Mouse (Mus musculus): ENCODE results near the gene Ddx59. TPM values are rescaled to one million over a fixed set of nuclear protein-coding genes. Genes with fewer than 3 reads are reported as not detected.

Gene Ddx59
- total RNA-seq, 2 experiments from 2014 or later, result 0.58 to 3.9 TPM

- ATAC-seq (replicated peaks; ENCODE audit: low FRiP score, poor library complexity, severe bottlenecking), result peak; percentile 92
Observed at GRCm38 (mm10) chr1:136444555-136445255, 29.6 kb downstream of the Ddx59 start.

GRCm38 (mm10) chr1:136446933-136447332, 31.9 kb downstream of the Ddx59 start:
- ATAC-seq (replicated peaks; ENCODE audit: low FRiP score, poor library complexity, severe bottlenecking), result no peak

GRCm38 (mm10) chr1:136447338-136447737, 32.3 kb downstream of the Ddx59 start:
- no peak for ATAC-seq (replicated peaks; ENCODE audit: low FRiP score, poor library complexity, severe bottlenecking)

- no peak for ATAC-seq (replicated peaks; ENCODE audit: low FRiP score, poor library complexity, severe bottlenecking)
Observed at GRCm38 (mm10) chr1:136449541-136449940, 34.5 kb downstream of the Ddx59 start.

GRCm38 (mm10) chr1:136450206-136450605, 35.1 kb downstream of the Ddx59 start:
- no peak for ATAC-seq (replicated peaks; ENCODE audit: low FRiP score, poor library complexity, severe bottlenecking)

GRCm38 (mm10) chr1:136452421-136452820, 37.4 kb downstream of the Ddx59 start:
- no peak for ATAC-seq (replicated peaks; ENCODE audit: low FRiP score, poor library complexity, severe bottlenecking)

- ATAC-seq (replicated peaks; ENCODE audit: low FRiP score, poor library complexity, severe bottlenecking), result no peak
Observed at GRCm38 (mm10) chr1:136455756-136456585, 40.9 kb downstream of the Ddx59 start.

- no peak for ATAC-seq (replicated peaks; ENCODE audit: low FRiP score, poor library complexity, severe bottlenecking)
Observed at GRCm38 (mm10) chr1:136456741-136457140, 41.7 kb downstream of the Ddx59 start.

GRCm38 (mm10) chr1:136457403-136457802, 42.3 kb downstream of the Ddx59 start:
- no peak for ATAC-seq (replicated peaks; ENCODE audit: low FRiP score, poor library complexity, severe bottlenecking)

GRCm38 (mm10) chr1:136458691-136459245, 43.7 kb downstream of the Ddx59 start:
- peak; percentile 76 for ATAC-seq (replicated peaks; ENCODE audit: low FRiP score, poor library complexity, severe bottlenecking)

GRCm38 (mm10) chr1:136462443-136462842, 47.4 kb downstream of the Ddx59 start:
- no peak for ATAC-seq (replicated peaks; ENCODE audit: low FRiP score, poor library complexity, severe bottlenecking)

- ATAC-seq (replicated peaks; ENCODE audit: low FRiP score, poor library complexity, severe bottlenecking), result no peak
Observed at GRCm38 (mm10) chr1:136465168-136465567, 50.1 kb downstream of the Ddx59 start.

- peak; percentile 98 for ATAC-seq (replicated peaks; ENCODE audit: low FRiP score, poor library complexity, severe bottlenecking)
Observed at GRCm38 (mm10) chr1:136466143-136466811, 51.2 kb downstream of the Ddx59 start, which contains the start of gene Kif14. Gene Kif14 (plus strand): TSS chr1:136466343.

- no peak for ATAC-seq (replicated peaks; ENCODE audit: low FRiP score, poor library complexity, severe bottlenecking)
Observed at GRCm38 (mm10) chr1:136469408-136469807, 54.3 kb downstream of the Ddx59 start.

GRCm38 (mm10) chr1:136470471-136470870, 55.4 kb downstream of the Ddx59 start:
- ATAC-seq (replicated peaks; ENCODE audit: low FRiP score, poor library complexity, severe bottlenecking), result no peak

Other genes starting within 250 kb of the Ddx59 start
- not detected in 2 replicates for gene Mroh3, start 202.4 kb upstream of the Ddx59 start, total RNA-seq (2015; ENCODE audit: low replicate concordance)
- 0.42 TPM in 1 of 2 replicates, not detected in the other for gene Mroh3, start 202.4 kb upstream of the Ddx59 start, total RNA-seq (2017; ENCODE audit: low replicate concordance)
- not detected in 2 replicates for gene Inava, start 181.0 kb upstream of the Ddx59 start, total RNA-seq (2015; ENCODE audit: low replicate concordance)
- not detected in 2 replicates for gene Inava, start 181.0 kb upstream of the Ddx59 start, total RNA-seq (2017; ENCODE audit: low replicate concordance)
- not detected in 2 replicates for gene Gpr25, start 154.4 kb upstream of the Ddx59 start, total RNA-seq (2015; ENCODE audit: low replicate concordance)
- not detected in 2 replicates for gene Gpr25, start 154.4 kb upstream of the Ddx59 start, total RNA-seq (2017; ENCODE audit: low replicate concordance)
- gene Camsap2, start 69.2 kb upstream of the Ddx59 start, total RNA-seq (2015; ENCODE audit: low replicate concordance), result 23.0 and 33.6 TPM in 2 replicates
- 53.8 and 56.0 TPM in 2 replicates for gene Camsap2, start 69.2 kb upstream of the Ddx59 start, total RNA-seq (2017; ENCODE audit: low replicate concordance)
- 5.8 and 20.1 TPM in 2 replicates for gene Kif14, start 51.1 kb downstream of the Ddx59 start, total RNA-seq (2015; ENCODE audit: low replicate concordance)
- 18.7 and 26.9 TPM in 2 replicates for gene Kif14, start 51.1 kb downstream of the Ddx59 start, total RNA-seq (2017; ENCODE audit: low replicate concordance)
- gene Zfp281, start 209.6 kb downstream of the Ddx59 start, total RNA-seq (2015; ENCODE audit: low replicate concordance), result 1.2 and 5.4 TPM in 2 replicates
- 4.5 and 5.8 TPM in 2 replicates for gene Zfp281, start 209.6 kb downstream of the Ddx59 start, total RNA-seq (2017; ENCODE audit: low replicate concordance)

Measured in erythroblast, adult 5-6 weeks (primary cell).